Mouse (Mus musculus): ENCODE measurements around the gene Cux2. TPM values are rescaled to one million over a fixed set of nuclear protein-coding genes. Genes with fewer than 3 reads are reported as not detected.

The Cux2 gene
- total RNA-seq, 2 experiments from 2014 or later: 1.1 to 1.6 TPM

GRCm38 (mm10) chr5:121834991-121835747 lies 214.7 kb downstream of the Cux2 start:
- intact Hi-C loops (cut with DNase I; ENCODE audit: low total_unique reads): no loop called here

GRCm38 (mm10) chr5:121834241-121834606 lies 215.7 kb downstream of the Cux2 start:
- intact Hi-C loops (cut with DNase I; ENCODE audit: low total_unique reads): no loop called here
- no peak for DNase-seq

More at GRCm38 (mm10) chr5:121834991-121835747, 214.7 kb downstream of the Cux2 start:
- no peak for DNase-seq

GRCm38 (mm10) chr5:121833572-121834240 lies 216.2 kb downstream of the Cux2 start:
- intact Hi-C loops (cut with DNase I; ENCODE audit: low total_unique reads): no loop called here

GRCm38 (mm10) chr5:121833159-121833558 lies 216.7 kb downstream of the Cux2 start:
- DNase-seq: no peak
- intact Hi-C loops (cut with DNase I; ENCODE audit: low total_unique reads): no loop called here

More at GRCm38 (mm10) chr5:121833572-121834240, 216.2 kb downstream of the Cux2 start:
- peak; percentile 72 for DNase-seq

GRCm38 (mm10) chr5:121832376-121833155 lies 217.3 kb downstream of the Cux2 start:
- intact Hi-C loops (cut with DNase I; ENCODE audit: low total_unique reads): no loop called here
- DNase-seq: no peak

GRCm38 (mm10) chr5:121831002-121831601 lies 218.8 kb downstream of the Cux2 start:
- no peak for DNase-seq
- intact Hi-C loops (cut with DNase I; ENCODE audit: low total_unique reads): no loop called here

- intact Hi-C loops (cut with DNase I; ENCODE audit: low total_unique reads): no loop called here
- DNase-seq: no peak
Observed at GRCm38 (mm10) chr5:121828491-121829432, 221.1 kb downstream of the Cux2 start.

GRCm38 (mm10) chr5:121827876-121828275 lies 222.0 kb downstream of the Cux2 start:
- DNase-seq: no peak
- intact Hi-C loops (cut with DNase I; ENCODE audit: low total_unique reads): no loop called here

- intact Hi-C loops (cut with DNase I; ENCODE audit: low total_unique reads): no loop called here
- DNase-seq: no peak
Observed at GRCm38 (mm10) chr5:121825606-121826005, 224.3 kb downstream of the Cux2 start.

GRCm38 (mm10) chr5:121824121-121824520 lies 225.8 kb downstream of the Cux2 start:
- peak; percentile 46 for DNase-seq
- intact Hi-C loops (cut with DNase I; ENCODE audit: low total_unique reads): no loop called here

GRCm38 (mm10) chr5:121823668-121824067 lies 226.2 kb downstream of the Cux2 start:
- intact Hi-C loops (cut with DNase I; ENCODE audit: low total_unique reads): no loop called here
- no peak for DNase-seq

GRCm38 (mm10) chr5:121822786-121823505 lies 227.0 kb downstream of the Cux2 start:
- intact Hi-C loops (cut with DNase I; ENCODE audit: low total_unique reads): no loop called here
- DNase-seq: no peak

GRCm38 (mm10) chr5:121821552-121821951 lies 228.3 kb downstream of the Cux2 start:
- DNase-seq: no peak
- intact Hi-C loops (cut with DNase I; ENCODE audit: low total_unique reads): no loop called here

GRCm38 (mm10) chr5:121821116-121821515 lies 228.8 kb downstream of the Cux2 start:
- no peak for DNase-seq
- intact Hi-C loops (cut with DNase I; ENCODE audit: low total_unique reads): no loop called here

- intact Hi-C loops (cut with DNase I; ENCODE audit: low total_unique reads): no loop called here
- no peak for DNase-seq
Observed at GRCm38 (mm10) chr5:121820657-121821056, 229.2 kb downstream of the Cux2 start.

- no peak for DNase-seq
- intact Hi-C loops (cut with DNase I; ENCODE audit: low total_unique reads): no loop called here
Observed at GRCm38 (mm10) chr5:121820161-121820560, 229.7 kb downstream of the Cux2 start.

GRCm38 (mm10) chr5:121819559-121819958 lies 230.3 kb downstream of the Cux2 start:
- intact Hi-C loops (cut with DNase I; ENCODE audit: low total_unique reads): no loop called here
- DNase-seq: no peak

GRCm38 (mm10) chr5:121818862-121819261 lies 231.0 kb downstream of the Cux2 start:
- no peak for DNase-seq
- intact Hi-C loops (cut with DNase I; ENCODE audit: low total_unique reads): no loop called here

All from gastrocnemius, postnatal 14 days (tissue).